Mouse (Mus musculus): ENCODE data around the gene Per1. TPM values are rescaled to one million over a fixed set of nuclear protein-coding genes. Genes with fewer than 3 reads are reported as not detected.
A peak's percentile ranks its signal among the peaks of the same experiment; 100 is the strongest.

The Per1 gene
- total and polyA plus RNA-seq, 3 experiments: 36.4 to 79.8 (median 44.4) TPM

GRCm38 (mm10) chr11:69126706-69127095, 31.7 kb downstream of the Per1 start:
- Histone ChIP-seq H3K4me3 (no peak overlapping the region; the same call in 1 of the 2 replicates), H3K27me3 (ENCODE audit: control insufficient read depth, insufficient read depth, low read length) (no peaks in the 10 kb centered on the region), H3K36me3 (ENCODE audit: control insufficient read depth, insufficient read depth, low read length) (no peaks in the 10 kb centered on the region), H3K9ac (ENCODE audit: low read depth, low read length) (no peak overlapping the region), H3K4me1 (ENCODE audit: control insufficient read depth, insufficient read depth, low read length) (peaks cover 3% of the 10 kb centered on the region; the same call in 1 of the 2 replicates), H3K79me2 (replicated peaks; ENCODE audit: control insufficient read depth, insufficient read depth, low read length) (no peaks in the 10 kb centered on the region), H3K27ac (no peak overlapping the region; the same call in 1 of the 2 replicates)
- intact Hi-C loops (cut with DNase I): loop anchor here (5.0 kb wide), 1 partner anchor 106 kb away; no protein-coding TSS in a partner anchor
- WGBS: 73% methylated on average over 2 of the region's 2 CpGs
- no peak for TF ChIP-seq EP300 (IDR thresholded peaks at IDR 0.05; ENCODE audit: insufficient read depth, low read depth, low read length)
- TF ChIP-seq CTCF (IDR thresholded peaks at IDR 0.05): no peak
- TF ChIP-seq POLR2A (IDR thresholded peaks at IDR 0.05; ENCODE audit: insufficient read depth, low read depth, low read length): no peak
- no peak for DNase-seq

- Histone ChIP-seq H3K9ac (ENCODE audit: low read depth, low read length) (no peak overlapping the region), H3K4me1 (ENCODE audit: control insufficient read depth, insufficient read depth, low read length) (peaks cover 3% of the 10 kb centered on the region; the same call in 1 of the 2 replicates), H3K27me3 (ENCODE audit: control insufficient read depth, insufficient read depth, low read length) (no peaks in the 10 kb centered on the region), H3K79me2 (replicated peaks; ENCODE audit: control insufficient read depth, insufficient read depth, low read length) (no peaks in the 10 kb centered on the region), H3K36me3 (ENCODE audit: control insufficient read depth, insufficient read depth, low read length) (no peaks in the 10 kb centered on the region), H3K27ac (no peak overlapping the region), H3K4me3 (no peak overlapping the region)
- WGBS: 49% methylated on average over 8 of the region's 8 CpGs
- no peak for TF ChIP-seq CTCF (IDR thresholded peaks at IDR 0.05)
- no peak for TF ChIP-seq POLR2A (IDR thresholded peaks at IDR 0.05; ENCODE audit: insufficient read depth, low read depth, low read length)
- TF ChIP-seq EP300 (IDR thresholded peaks at IDR 0.05; ENCODE audit: insufficient read depth, low read depth, low read length): no peak
- intact Hi-C loops (cut with DNase I): loop anchor here (5.0 kb wide), 1 partner anchor 104 kb away; no protein-coding TSS in a partner anchor
- no peak for DNase-seq
Observed at GRCm38 (mm10) chr11:69128426-69129122, 33.6 kb downstream of the Per1 start.

DNA sequence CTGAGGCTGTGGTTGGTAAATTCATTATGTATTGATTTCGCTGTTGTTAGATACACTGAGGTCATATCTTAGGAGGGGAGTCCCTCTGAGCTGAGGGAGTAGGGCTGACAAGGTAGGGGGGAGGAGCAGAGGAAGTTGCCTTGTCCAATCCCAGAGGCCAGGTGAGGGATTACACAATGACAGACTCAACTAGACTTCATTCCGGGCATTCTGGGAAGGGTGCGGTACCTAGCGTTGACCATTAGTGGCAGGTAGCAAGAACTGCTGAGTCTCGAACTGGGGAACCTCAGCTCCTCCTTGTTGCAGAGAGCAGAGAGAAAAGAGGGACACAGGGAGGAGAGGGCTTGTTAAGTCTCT, 38.5 kb downstream of the Per1 start:
- Histone ChIP-seq H3K36me3 (ENCODE audit: control insufficient read depth, insufficient read depth, low read length) (no peaks in the 10 kb centered on the region), H3K27ac (no peak overlapping the region), H3K9ac (ENCODE audit: low read depth, low read length) (no peak overlapping the region), H3K79me2 (replicated peaks; ENCODE audit: control insufficient read depth, insufficient read depth, low read length) (no peaks in the 10 kb centered on the region), H3K4me1 (ENCODE audit: control insufficient read depth, insufficient read depth, low read length) (no peaks in the 10 kb centered on the region), H3K27me3 (ENCODE audit: control insufficient read depth, insufficient read depth, low read length) (no peaks in the 10 kb centered on the region), H3K4me3 (no peak overlapping the region)
- intact Hi-C loops (cut with DNase I): no loop called here
- 48% methylated on average over 5 of the region's 5 CpGs for WGBS
- TF ChIP-seq CTCF (IDR thresholded peaks at IDR 0.05) (no peak), POLR2A (IDR thresholded peaks at IDR 0.05; ENCODE audit: insufficient read depth, low read depth, low read length) (no peak), EP300 (IDR thresholded peaks at IDR 0.05; ENCODE audit: insufficient read depth, low read depth, low read length) (no peak)
- no peak for DNase-seq

DNA sequence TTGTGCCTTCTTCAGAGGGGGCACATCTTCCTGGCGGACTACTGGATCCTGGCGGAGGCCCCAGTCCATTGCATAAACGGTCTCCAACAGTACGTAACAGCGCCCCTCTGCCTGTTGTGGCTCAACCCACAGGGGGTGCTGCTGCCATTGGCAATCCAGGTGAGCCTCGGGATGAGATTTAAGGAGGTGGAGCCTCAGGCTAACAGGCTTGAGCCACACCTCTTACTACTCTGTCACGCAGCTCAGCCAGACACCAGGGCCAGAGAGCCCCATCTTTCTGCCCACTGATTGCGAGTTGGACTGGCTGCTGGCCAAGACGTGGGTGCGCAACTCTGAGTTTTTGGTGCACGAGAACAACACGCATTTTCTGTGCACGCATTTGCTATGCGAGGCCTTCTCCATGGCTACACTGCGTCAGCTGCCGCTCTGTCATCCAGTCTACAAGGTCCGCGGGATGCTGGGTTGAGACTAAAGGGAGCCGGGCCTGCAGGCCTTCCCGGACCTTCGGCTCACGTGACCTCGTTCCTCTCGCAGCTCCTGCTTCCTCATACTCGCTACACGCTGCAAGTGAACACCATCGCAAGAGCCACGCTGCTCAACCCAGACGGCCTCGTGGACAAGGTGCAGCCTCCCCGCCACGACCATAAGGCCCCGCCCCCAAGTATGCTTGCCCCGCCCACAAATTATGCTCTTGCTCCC, 39.1 kb downstream of the Per1 start:
- no peak overlapping the region for H3K27ac ChIP-seq
- intact Hi-C loops (cut with DNase I): no loop called here
- H3K4me3 ChIP-seq: peak overlapping the region; percentile 57
- peak overlapping the region; percentile 35 for H3K9ac ChIP-seq (ENCODE audit: low read depth, low read length)
- TF ChIP-seq EP300 (IDR thresholded peaks at IDR 0.05; ENCODE audit: insufficient read depth, low read depth, low read length): no peak
- TF ChIP-seq CTCF (IDR thresholded peaks at IDR 0.05): peak; percentile 54
- TF ChIP-seq POLR2A (IDR thresholded peaks at IDR 0.05; ENCODE audit: insufficient read depth, low read depth, low read length): no peak
- no peaks in the 10 kb centered on the region for H3K79me2 ChIP-seq (replicated peaks; ENCODE audit: control insufficient read depth, insufficient read depth, low read length)
- peak; percentile 49 to 51 for DNase-seq
- no peaks in the 10 kb centered on the region for H3K27me3 ChIP-seq (ENCODE audit: control insufficient read depth, insufficient read depth, low read length)
- H3K4me1 ChIP-seq (ENCODE audit: control insufficient read depth, insufficient read depth, low read length): no peaks in the 10 kb centered on the region
- H3K36me3 ChIP-seq (ENCODE audit: control insufficient read depth, insufficient read depth, low read length): no peaks in the 10 kb centered on the region
- 5% methylated on average over 34 of the region's 34 CpGs for WGBS

GRCm38 (mm10) chr11:69134622-69134968, 39.6 kb downstream of the Per1 start:
- Histone ChIP-seq H3K9ac (ENCODE audit: low read depth, low read length) (no peak overlapping the region), H3K4me1 (ENCODE audit: control insufficient read depth, insufficient read depth, low read length) (no peaks in the 10 kb centered on the region), H3K27ac (no peak overlapping the region), H3K4me3 (peak overlapping the region; percentile 57; the same call in 1 of the 2 replicates), H3K79me2 (replicated peaks; ENCODE audit: control insufficient read depth, insufficient read depth, low read length) (no peaks in the 10 kb centered on the region), H3K36me3 (ENCODE audit: control insufficient read depth, insufficient read depth, low read length) (no peaks in the 10 kb centered on the region), H3K27me3 (ENCODE audit: control insufficient read depth, insufficient read depth, low read length) (no peaks in the 10 kb centered on the region)
- 53% methylated on average over 8 of the region's 8 CpGs for WGBS
- no peak for DNase-seq
- intact Hi-C loops (cut with DNase I): no loop called here
- no peak for TF ChIP-seq CTCF (IDR thresholded peaks at IDR 0.05)
- TF ChIP-seq POLR2A (IDR thresholded peaks at IDR 0.05; ENCODE audit: insufficient read depth, low read depth, low read length): no peak
- TF ChIP-seq EP300 (IDR thresholded peaks at IDR 0.05; ENCODE audit: insufficient read depth, low read depth, low read length): no peak

DNA sequence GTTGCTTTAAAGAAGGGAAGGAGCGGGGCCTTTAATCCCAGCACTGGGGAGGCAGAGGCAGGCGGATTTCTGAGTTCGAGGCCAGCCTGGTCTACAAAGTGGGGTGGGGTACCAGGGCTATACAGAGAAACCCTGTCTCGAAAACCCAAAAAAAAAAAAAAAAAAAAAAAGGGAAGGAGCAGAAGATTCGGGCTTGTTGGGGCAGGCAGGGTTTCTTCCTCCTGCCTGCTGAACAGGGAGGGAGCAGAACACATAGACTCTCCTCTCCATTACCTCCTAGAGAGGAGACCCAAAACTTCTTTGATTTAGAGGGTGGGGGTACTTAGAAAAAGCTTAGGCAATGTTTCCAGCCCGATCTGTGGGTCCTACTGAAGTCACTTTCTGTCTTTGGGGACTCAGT, 40.3 kb downstream of the Per1 start:
- Histone ChIP-seq H3K36me3 (ENCODE audit: control insufficient read depth, insufficient read depth, low read length) (no peaks in the 10 kb centered on the region), H3K79me2 (replicated peaks; ENCODE audit: control insufficient read depth, insufficient read depth, low read length) (no peaks in the 10 kb centered on the region), H3K4me3 (no peak overlapping the region), H3K9ac (ENCODE audit: low read depth, low read length) (no peak overlapping the region), H3K4me1 (ENCODE audit: control insufficient read depth, insufficient read depth, low read length) (no peaks in the 10 kb centered on the region), H3K27me3 (ENCODE audit: control insufficient read depth, insufficient read depth, low read length) (no peaks in the 10 kb centered on the region), H3K27ac (no peak overlapping the region)
- TF ChIP-seq CTCF (IDR thresholded peaks at IDR 0.05) (no peak), EP300 (IDR thresholded peaks at IDR 0.05; ENCODE audit: insufficient read depth, low read depth, low read length) (no peak), POLR2A (IDR thresholded peaks at IDR 0.05; ENCODE audit: insufficient read depth, low read depth, low read length) (no peak)
- intact Hi-C loops (cut with DNase I): no loop called here
- DNase-seq: no peak
- WGBS: 85% methylated on average over 6 of the region's 6 CpGs
